Mouse (Mus musculus) midbrain, embryonic 13.5 days (tissue): ENCODE data around the gene Gstp2. TPM values are rescaled to one million over a fixed set of nuclear protein-coding genes. Genes with fewer than 3 reads are reported as not detected.
"Not testable (repeated sequence)": the region's sequence is repeated elsewhere in the genome, so short reads cannot be mapped to it uniquely, and the experiment has no call there.

Experiments used
- ATAC-seq: fragments of 200-750 bp; cut with Nextera tagmentation; 2 replicates; pipeline ENCODE4 v1.8.0; 2017; ENCODE audit warnings: mild to moderate bottlenecking, moderate TSS enrichment, moderate library complexity
- H3K27ac ChIP-seq: fragments of 300-500 bp; sonication (generic); 2 replicates; pipeline ENCODE4 v1.5.1; 2015; ENCODE audit warnings: inconsistent platforms, mild to moderate bottlenecking, moderate library complexity
- H3K27me3 ChIP-seq: fragments of 300-500 bp; sonication (generic); 2 replicates; pipeline ENCODE4 v1.6.1; 2015; ENCODE audit warnings: mild to moderate bottlenecking, inconsistent platforms
- H3K36me3 ChIP-seq: fragments of 300-500 bp; sonication (generic); 2 replicates; pipeline ENCODE4 v1.6.1; 2015; ENCODE audit warnings: mild to moderate bottlenecking, inconsistent platforms
- H3K4me1 ChIP-seq: fragments of 300-500 bp; sonication (generic); replicated peaks from 2 replicates; pipeline ENCODE4 v1.6.1; 2015; ENCODE audit warnings: inconsistent platforms
- H3K4me2 ChIP-seq: fragments of 300-500 bp; sonication (generic); replicated peaks from 2 replicates; pipeline ENCODE4 v1.6.1; 2015; ENCODE audit warnings: moderate library complexity, mild to moderate bottlenecking, inconsistent platforms
- H3K4me3 ChIP-seq: fragments of 300-500 bp; sonication (generic); replicated peaks from 2 replicates; pipeline ENCODE4 v1.5.1; 2015; ENCODE audit warnings: mild to moderate bottlenecking, inconsistent platforms
- H3K9ac ChIP-seq: fragments of 300-500 bp; sonication (generic); replicated peaks from 2 replicates; pipeline ENCODE4 v1.6.1; 2015; ENCODE audit warnings: mild to moderate bottlenecking, inconsistent platforms
- H3K9me3 ChIP-seq: fragments of 300-500 bp; sonication (generic); 2 replicates; pipeline ENCODE4 v1.6.1; 2016; ENCODE audit warnings: mild to moderate bottlenecking, inconsistent platforms
- WGBS: fragments of 180-500 bp; shearing (Covaris S2); methylation state at CpG from one replicate; pipeline ENCODE4 v1.1.7; 2015; 5-methylcytosine and 5-hydroxymethylcytosine counted together
- polyA plus RNA-seq: library from polyadenylated mRNA; unstranded; fragments of >200 nt; fragmentation: Nextera tagmentation; extraction: Ambion mirVana; gene quantifications from 2 replicates; pipeline ENCODE4 v1.2.1, GENCODE M21; 2015

Gstp2 gene
- polyA plus RNA-seq, 1 experiment from 2014 or later = 3.9 TPM

GRCm38 (mm10) chr19:4068242-4068641, 22.4 kb upstream of the Gstp2 start:
- H3K4me2 ChIP-seq, H3K36me3 ChIP-seq, ATAC-seq, H3K4me1 ChIP-seq, H3K27me3 ChIP-seq, H3K9me3 ChIP-seq, H3K9ac ChIP-seq, H3K4me3 ChIP-seq, H3K27ac ChIP-seq: not testable (repeated sequence)
- 96% methylated on average over 2 of the region's 2 CpGs for WGBS

- H3K4me1 ChIP-seq = no peaks in the 10 kb centered on the region
- H3K27me3 ChIP-seq = no peaks in the 10 kb centered on the region
- H3K9me3 ChIP-seq = no peaks in the 10 kb centered on the region
- H3K4me2 ChIP-seq = no peak overlapping the region
- H3K4me3 ChIP-seq = no peak overlapping the region
- ATAC-seq = no peak
- H3K36me3 ChIP-seq = no peaks in the 10 kb centered on the region
- no peak overlapping the region for H3K27ac ChIP-seq
- H3K9ac ChIP-seq = no peak overlapping the region
Measured at GRCm38 (mm10) chr19:4066877-4067276, 21.1 kb upstream of the Gstp2 start.

GRCm38 (mm10) chr19:4066280-4066679, 20.5 kb upstream of the Gstp2 start:
- no peak overlapping the region for H3K9ac ChIP-seq
- H3K4me1 ChIP-seq = no peaks in the 10 kb centered on the region
- no peaks in the 10 kb centered on the region for H3K9me3 ChIP-seq
- no peak for ATAC-seq
- no peak overlapping the region for H3K4me3 ChIP-seq
- no peaks in the 10 kb centered on the region for H3K27me3 ChIP-seq
- no peak overlapping the region for H3K4me2 ChIP-seq
- WGBS = 93% methylated on average over 6 of the region's 6 CpGs
- H3K36me3 ChIP-seq = no peaks in the 10 kb centered on the region
- no peak overlapping the region for H3K27ac ChIP-seq

- H3K9me3 ChIP-seq, H3K27ac ChIP-seq, H3K9ac ChIP-seq, ATAC-seq, H3K4me2 ChIP-seq, H3K27me3 ChIP-seq, H3K4me3 ChIP-seq, H3K36me3 ChIP-seq, H3K4me1 ChIP-seq: not testable (repeated sequence)
- WGBS = 36% methylated on average over 5 of the region's 11 CpGs
Measured at GRCm38 (mm10) chr19:4064501-4064900, 18.7 kb upstream of the Gstp2 start.

- WGBS = 74% methylated on average over 4 of the region's 4 CpGs
- H3K27ac ChIP-seq, H3K4me3 ChIP-seq: not testable (repeated sequence)
Measured at GRCm38 (mm10) chr19:4063357-4063756, 17.5 kb upstream of the Gstp2 start.

GRCm38 (mm10) chr19:4060899-4061465, 15.2 kb upstream of the Gstp2 start:
- Histone ChIP-seq H3K9me3 (no peaks in the 10 kb centered on the region), H3K4me2 (no peak overlapping the region), H3K9ac (no peak overlapping the region), H3K36me3 (no peaks in the 10 kb centered on the region), H3K27ac (no peak overlapping the region), H3K4me3 (no peak overlapping the region), H3K4me1 (no peaks in the 10 kb centered on the region), H3K27me3 (no peaks in the 10 kb centered on the region)
- ATAC-seq = no peak
- WGBS = 86% methylated on average over 6 of the region's 6 CpGs

More at GRCm38 (mm10) chr19:4063357-4063756, 17.5 kb upstream of the Gstp2 start:
- H3K27me3 ChIP-seq, H3K9ac ChIP-seq, ATAC-seq, H3K4me2 ChIP-seq, H3K36me3 ChIP-seq, H3K9me3 ChIP-seq, H3K4me1 ChIP-seq: not testable (repeated sequence)

- 88% methylated on average over 8 of the region's 8 CpGs for WGBS
- not testable (repeated sequence) for H3K9me3 ChIP-seq, ATAC-seq, H3K9ac ChIP-seq, H3K27ac ChIP-seq, H3K27me3 ChIP-seq, H3K4me3 ChIP-seq, H3K4me1 ChIP-seq, H3K36me3 ChIP-seq, H3K4me2 ChIP-seq
Measured at GRCm38 (mm10) chr19:4060044-4060898, 14.4 kb upstream of the Gstp2 start.

- Histone ChIP-seq H3K4me2 (no peak within 1 kb of the TSS), H3K36me3 (no peaks in the 10 kb centered on the region), H3K4me3 (no peak within 1 kb of the TSS), H3K27me3 (no peaks in the 10 kb centered on the region), H3K4me1 (no peaks in the 10 kb centered on the region), H3K27ac (no peak within 1 kb of the TSS), H3K9me3 (no peaks in the 10 kb centered on the region), H3K9ac (no peak within 1 kb of the TSS)
- WGBS = 86% methylated on average over 15 of the region's 15 CpGs
- no peak for ATAC-seq
Measured at GRCm38 (mm10) chr19:4059069-4059740, 13.4 kb upstream of the Gstp2 start, which contains the start of gene Gstp3. Gene Gstp3 (minus strand): TSS chr19:4059569.

GRCm38 (mm10) chr19:4058581-4058980, 12.8 kb upstream of the Gstp2 start:
- Histone ChIP-seq H3K9me3 (no peaks in the 10 kb centered on the region), H3K4me2 (no peak overlapping the region), H3K27me3 (no peaks in the 10 kb centered on the region), H3K27ac (no peak overlapping the region), H3K4me1 (no peaks in the 10 kb centered on the region), H3K4me3 (no peak overlapping the region), H3K9ac (no peak overlapping the region), H3K36me3 (no peaks in the 10 kb centered on the region)
- WGBS = 96% methylated on average over 5 of the region's 5 CpGs
- ATAC-seq = no peak

- no peaks in the 10 kb centered on the region for H3K36me3 ChIP-seq
- no peak for ATAC-seq
- H3K9me3 ChIP-seq = no peaks in the 10 kb centered on the region
- no peak overlapping the region for H3K27ac ChIP-seq
- no peaks in the 10 kb centered on the region for H3K27me3 ChIP-seq
- 96% methylated on average over 7 of the region's 7 CpGs for WGBS
- H3K9ac ChIP-seq = no peak overlapping the region
- no peak overlapping the region for H3K4me3 ChIP-seq
- no peak overlapping the region for H3K4me2 ChIP-seq
- H3K4me1 ChIP-seq = no peaks in the 10 kb centered on the region
Measured at GRCm38 (mm10) chr19:4057962-4058361, 12.1 kb upstream of the Gstp2 start.

- H3K36me3 ChIP-seq = no peaks in the 10 kb centered on the region
- H3K4me1 ChIP-seq = no peaks in the 10 kb centered on the region
- ATAC-seq = no peak
- H3K4me3 ChIP-seq = no peak overlapping the region
- no peaks in the 10 kb centered on the region for H3K27me3 ChIP-seq
- no peak overlapping the region for H3K4me2 ChIP-seq
- H3K9me3 ChIP-seq = no peaks in the 10 kb centered on the region
- H3K27ac ChIP-seq = no peak overlapping the region
- no peak overlapping the region for H3K9ac ChIP-seq
- 87% methylated on average over 13 of the region's 13 CpGs for WGBS
Measured at GRCm38 (mm10) chr19:4057389-4057788, 11.6 kb upstream of the Gstp2 start.

- Histone ChIP-seq H3K4me3 (no peak overlapping the region), H3K9me3 (no peaks in the 10 kb centered on the region), H3K9ac (no peak overlapping the region), H3K36me3 (no peaks in the 10 kb centered on the region), H3K27me3 (no peaks in the 10 kb centered on the region), H3K27ac (no peak overlapping the region), H3K4me1 (no peaks in the 10 kb centered on the region), H3K4me2 (no peak overlapping the region)
- no peak for ATAC-seq
- 38% methylated on average over 4 of the region's 4 CpGs for WGBS
Measured at GRCm38 (mm10) chr19:4056727-4057126, 10.9 kb upstream of the Gstp2 start.
